Mouse (Mus musculus) gonadal fat pad, adult 2 months (tissue): ENCODE data around the gene Scamp1. TPM values are rescaled to one million over a fixed set of nuclear protein-coding genes. Genes with fewer than 3 reads are reported as not detected.

Source experiments
- DNase-seq: peaks from one replicate; pipeline ENCODE4 v3.0.0-alpha.2; 2012; ENCODE audit warnings: low read depth
- polyA plus RNA-seq: library from polyadenylated mRNA; depleted of rRNA; stranded (reverse); fragments of >200 nt; gene quantifications from 2 replicates; pipeline ENCODE4 v1.2.3, GENCODE M21; 2012

The Scamp1 gene
- polyA plus RNA-seq, 1 experiment = 32.1 TPM

- DNase-seq = no peak
Observed at GRCm38 (mm10) chr13:94279420-94279819, 6.2 kb downstream of the Scamp1 start.

- no peak for DNase-seq
Observed at GRCm38 (mm10) chr13:94271284-94271683, 14.4 kb downstream of the Scamp1 start.

- no peak for DNase-seq
Observed at GRCm38 (mm10) chr13:94268201-94268600, 17.5 kb downstream of the Scamp1 start.

- no peak for DNase-seq
Observed at GRCm38 (mm10) chr13:94267190-94267589, 18.5 kb downstream of the Scamp1 start.

GRCm38 (mm10) chr13:94266530-94266929, 19.1 kb downstream of the Scamp1 start:
- no peak for DNase-seq

- DNase-seq = no peak
Observed at GRCm38 (mm10) chr13:94265291-94265690, 20.4 kb downstream of the Scamp1 start.

- no peak for DNase-seq
Observed at GRCm38 (mm10) chr13:94263943-94264342, 21.7 kb downstream of the Scamp1 start.

- no peak for DNase-seq
Observed at GRCm38 (mm10) chr13:94262551-94262950, 23.1 kb downstream of the Scamp1 start.

GRCm38 (mm10) chr13:94261624-94262023, 24.0 kb downstream of the Scamp1 start:
- DNase-seq = no peak

GRCm38 (mm10) chr13:94260961-94261360, 24.7 kb downstream of the Scamp1 start:
- no peak for DNase-seq

GRCm38 (mm10) chr13:94259210-94259609, 26.4 kb downstream of the Scamp1 start:
- DNase-seq = no peak

GRCm38 (mm10) chr13:94258530-94258929, 27.1 kb downstream of the Scamp1 start:
- DNase-seq = no peak

GRCm38 (mm10) chr13:94257711-94258110, 27.9 kb downstream of the Scamp1 start:
- DNase-seq = no peak

- DNase-seq = no peak
Observed at GRCm38 (mm10) chr13:94255176-94255575, 30.5 kb downstream of the Scamp1 start.

- DNase-seq = no peak
Observed at GRCm38 (mm10) chr13:94254286-94254685, 31.4 kb downstream of the Scamp1 start.

- DNase-seq = no peak
Observed at GRCm38 (mm10) chr13:94253052-94253451, 32.6 kb downstream of the Scamp1 start.

- no peak for DNase-seq
Observed at GRCm38 (mm10) chr13:94250761-94251160, 34.9 kb downstream of the Scamp1 start.

GRCm38 (mm10) chr13:94250188-94250587, 35.5 kb downstream of the Scamp1 start:
- no peak for DNase-seq

GRCm38 (mm10) chr13:94242897-94243296, 42.8 kb downstream of the Scamp1 start:
- no peak for DNase-seq

- DNase-seq = no peak
Observed at GRCm38 (mm10) chr13:94241892-94242524, 43.6 kb downstream of the Scamp1 start.

GRCm38 (mm10) chr13:94240873-94241272, 44.8 kb downstream of the Scamp1 start:
- no peak for DNase-seq

- DNase-seq = no peak
Observed at GRCm38 (mm10) chr13:94240111-94240510, 45.5 kb downstream of the Scamp1 start.

- no peak for DNase-seq
Observed at GRCm38 (mm10) chr13:94239488-94239887, 46.2 kb downstream of the Scamp1 start.

- DNase-seq = no peak
Observed at GRCm38 (mm10) chr13:94231871-94232270, 53.8 kb downstream of the Scamp1 start.
